Mouse (Mus musculus) heart, embryonic 11.5 days (tissue): ENCODE measurements at regions not wholly inside any gene's neighbourhood (a gene's known extent, or its start where the extent isn't known, plus 50 kb on each side); places are given as distances from the start of the nearest gene placed in this dataset.

ENCODE experiments used
- ATAC-seq: fragments of 200-750 bp; cut with Nextera tagmentation; replicated peaks from 2 replicates; pipeline ENCODE4 v1.8.0; 2017; ENCODE audit warnings: moderate library complexity; ENCODE audit not compliant: insufficient number of reproducible peaks, low FRiP score, low TSS enrichment
- H3K27ac ChIP-seq: fragments of 300-500 bp; sonication (generic); 2 replicates; pipeline ENCODE4 v1.5.1; 2014; ENCODE audit warnings: mild to moderate bottlenecking, low read depth, low read length
- H3K27me3 ChIP-seq: fragments of 300-500 bp; sonication (generic); 2 replicates; pipeline ENCODE4 v1.6.1; 2014; ENCODE audit warnings: mild to moderate bottlenecking, low read length, mixed read lengths; ENCODE audit not compliant: control insufficient read depth, insufficient read depth
- H3K36me3 ChIP-seq: fragments of 300-500 bp; sonication (generic); 2 replicates; pipeline ENCODE4 v1.6.1; 2014; ENCODE audit warnings: mild to moderate bottlenecking, low read length, moderate library complexity, mixed read lengths; ENCODE audit not compliant: control insufficient read depth, insufficient read depth
- H3K4me1 ChIP-seq: fragments of 300-500 bp; sonication (generic); 2 replicates; pipeline ENCODE4 v1.6.1; 2014; ENCODE audit warnings: low read length; ENCODE audit not compliant: control insufficient read depth, insufficient read depth
- H3K4me2 ChIP-seq: fragments of 300-500 bp; sonication (generic); 2 replicates; pipeline ENCODE4 v1.6.1; 2014; ENCODE audit warnings: mild to moderate bottlenecking, moderate library complexity
- H3K4me3 ChIP-seq: fragments of 300-500 bp; sonication (generic); 2 replicates; pipeline ENCODE4 v1.5.1; 2014; ENCODE audit warnings: low read depth, low read length
- H3K9ac ChIP-seq: fragments of 300-500 bp; sonication (generic); 2 replicates; pipeline ENCODE4 v1.6.1; 2014; ENCODE audit warnings: mild to moderate bottlenecking, low read depth, low read length, moderate library complexity
- H3K9me3 ChIP-seq: fragments of 300-500 bp; sonication (generic); replicated peaks from 2 replicates; pipeline ENCODE4 v1.6.1; 2016; ENCODE audit warnings: low read length; ENCODE audit not compliant: control insufficient read depth
- WGBS: fragments of 180-500 bp; shearing (Covaris S2); extraction: QIAGEN DNeasy Blood & Tissue Kit; methylation state at CpG from one replicate; pipeline ENCODE4 v1.1.7; 2014; ENCODE audit not compliant: insufficient replicate concordance; 5-methylcytosine and 5-hydroxymethylcytosine counted together

DNA sequence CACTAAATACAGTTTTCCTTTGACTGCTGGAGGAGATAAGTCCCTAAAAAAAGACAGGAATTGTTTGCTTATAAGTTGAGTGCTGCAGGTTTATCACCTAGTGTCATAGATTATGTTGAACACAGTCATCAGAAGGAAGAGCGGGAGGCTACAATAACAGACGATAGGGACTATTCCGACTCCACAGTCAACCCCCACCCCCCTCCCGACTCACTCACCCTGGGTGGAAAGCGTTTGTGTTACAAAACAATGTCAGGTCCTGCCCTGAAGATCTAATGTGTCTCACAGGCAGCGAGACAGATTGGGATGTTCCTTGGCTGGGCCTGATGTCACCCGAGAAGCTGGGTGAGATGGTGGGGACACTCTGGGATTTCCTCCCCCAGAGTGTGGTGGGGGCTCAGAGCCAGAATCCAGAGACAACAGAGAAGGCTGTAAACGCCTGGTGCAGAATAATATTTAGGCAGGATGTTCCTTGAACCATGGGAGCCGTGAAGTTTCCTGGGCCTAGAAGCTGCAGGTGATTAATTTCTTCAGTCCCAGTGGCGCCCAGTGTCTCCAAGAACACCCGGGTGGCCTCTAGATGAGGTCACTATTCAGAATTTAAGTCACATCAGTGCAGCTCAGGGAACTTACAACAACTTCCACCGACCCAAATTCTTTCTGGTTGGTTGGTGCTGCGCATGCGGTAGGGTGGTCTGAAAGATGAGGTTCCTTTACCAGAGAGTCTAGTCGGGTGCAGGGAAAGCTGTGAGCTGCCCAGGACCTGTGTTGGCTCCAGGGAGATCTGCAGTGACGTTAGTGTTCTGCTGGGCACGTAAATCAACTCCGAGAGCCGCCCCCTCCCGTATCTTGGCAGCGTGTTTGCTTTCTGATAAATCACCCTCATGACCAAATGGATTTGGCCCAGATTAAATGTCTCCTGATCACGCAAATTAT is 181.1 kb upstream of the Bmper start:
- Histone ChIP-seq H3K4me1 (peaks cover 10% of the 10 kb centered on the region; the same call in 1 of the 2 replicates), H3K9ac (no peak overlapping the region), H3K4me3 (no peak overlapping the region), H3K9me3 (no peaks in the 10 kb centered on the region), H3K36me3 (no peaks in the 10 kb centered on the region), H3K4me2 (no peak overlapping the region), H3K27me3 (no peaks in the 10 kb centered on the region), H3K27ac (no peak overlapping the region; the same call in 1 of the 2 replicates)
- 43% methylated on average over 22 of the region's 22 CpGs for WGBS
- ATAC-seq, result 0 out of 2 replicates have a peak, but pooled peaks have one; percentile 44

DNA sequence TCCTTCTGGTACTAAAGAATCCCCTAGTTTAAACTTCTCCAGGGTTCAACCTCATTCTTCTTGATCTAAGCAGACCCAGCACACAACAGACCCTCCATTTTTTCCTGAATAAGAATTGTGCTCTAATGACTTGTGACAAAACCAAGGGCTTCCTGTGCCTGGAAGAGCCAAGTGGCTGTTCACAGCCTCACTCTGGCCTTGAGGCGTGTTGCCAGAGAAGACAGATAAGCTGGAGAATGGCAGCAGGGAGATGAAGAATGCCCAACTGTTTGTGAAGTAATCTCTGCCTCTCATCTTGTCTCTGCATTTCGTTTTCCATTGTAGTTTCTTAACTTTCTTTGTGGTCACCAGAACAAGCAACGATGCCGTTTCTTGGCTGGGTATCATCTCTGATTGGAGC is 179.9 kb upstream of the Bmper start:
- peaks cover 10% of the 10 kb centered on the region; the same call in 1 of the 2 replicates for H3K4me1 ChIP-seq
- ATAC-seq, result no peak
- H3K4me2 ChIP-seq, result no peak overlapping the region
- no peaks in the 10 kb centered on the region for H3K9me3 ChIP-seq
- H3K4me3 ChIP-seq, result no peak overlapping the region
- H3K27me3 ChIP-seq, result no peaks in the 10 kb centered on the region
- 34% methylated on average over 4 of the region's 4 CpGs for WGBS
- no peak overlapping the region for H3K9ac ChIP-seq
- no peaks in the 10 kb centered on the region for H3K36me3 ChIP-seq
- H3K27ac ChIP-seq, result no peak overlapping the region

DNA sequence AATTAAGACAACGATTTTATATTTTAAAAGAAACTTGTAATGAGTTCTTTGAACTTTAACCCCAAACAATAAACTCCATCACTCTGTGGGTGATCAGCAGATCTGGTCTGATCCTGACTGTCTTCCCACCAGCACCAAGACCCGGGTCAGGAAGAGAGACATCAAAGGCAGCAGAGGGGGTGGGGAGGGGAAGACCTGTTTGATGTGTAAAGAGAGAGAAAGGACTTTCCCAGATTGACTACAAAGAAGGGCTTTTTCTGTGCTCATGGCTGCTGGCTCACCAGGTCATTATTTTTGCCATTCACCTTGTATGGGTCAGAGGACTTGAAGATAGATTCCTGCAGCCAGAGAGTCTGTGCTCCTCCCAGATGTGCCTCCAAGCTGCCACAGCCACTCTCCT is 177.4 kb upstream of the Bmper start:
- Histone ChIP-seq H3K9ac (no peak overlapping the region), H3K27me3 (no peaks in the 10 kb centered on the region), H3K9me3 (no peaks in the 10 kb centered on the region), H3K36me3 (no peaks in the 10 kb centered on the region), H3K27ac (no peak overlapping the region), H3K4me2 (no peak overlapping the region), H3K4me1 (peaks cover 10% of the 10 kb centered on the region; the same call in 1 of the 2 replicates), H3K4me3 (no peak overlapping the region)
- ATAC-seq, result no peak
- WGBS, result 19% methylated on average over 2 of the region's 2 CpGs

DNA sequence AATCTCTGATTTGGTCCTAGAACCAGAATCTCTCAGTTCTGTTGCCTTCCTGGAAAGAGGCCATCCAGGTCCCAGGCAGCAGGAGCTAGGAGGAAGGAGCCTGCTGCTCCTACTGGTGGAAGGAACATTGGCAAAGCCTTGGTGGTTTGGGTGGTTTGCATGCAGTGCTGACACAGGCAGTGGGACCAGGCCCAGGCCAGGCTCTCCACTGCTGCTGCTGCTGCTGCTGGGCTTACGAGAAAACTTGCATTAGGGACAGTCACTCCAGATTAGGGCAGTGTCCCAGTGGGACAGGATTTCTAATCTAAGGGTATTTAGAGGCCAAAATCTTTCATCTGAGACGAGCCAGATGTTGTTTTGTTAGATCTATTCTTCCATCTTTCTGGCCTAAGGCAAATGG is 172.1 kb upstream of the Bmper start:
- 46% methylated on average over 2 of the region's 2 CpGs for WGBS
- Histone ChIP-seq H3K27ac (no peak overlapping the region), H3K4me3 (no peak overlapping the region)

DNA sequence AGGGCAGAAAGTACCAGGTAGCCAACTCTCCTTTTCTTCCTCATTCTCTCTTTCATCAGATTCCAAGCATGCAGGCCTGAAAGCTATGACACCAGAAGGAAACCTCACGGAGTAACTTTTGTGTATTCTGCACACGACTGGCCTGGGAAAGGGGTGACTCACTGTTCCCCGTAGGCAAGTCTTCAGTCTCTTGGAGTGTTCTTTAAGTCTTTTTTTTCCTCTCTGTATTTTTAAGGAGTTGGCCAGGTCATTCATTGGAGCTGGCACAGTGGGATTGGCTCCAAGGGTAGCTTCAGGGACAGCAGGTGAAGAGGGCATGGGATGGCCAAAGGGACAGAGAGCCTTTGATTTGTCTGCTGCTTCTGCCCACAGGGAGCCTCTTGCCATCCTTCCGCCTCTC is 163.3 kb upstream of the Bmper start:
- H3K4me1 ChIP-seq, result peaks cover 5% of the 10 kb centered on the region; the same call in 1 of the 2 replicates
- no peak overlapping the region for H3K4me2 ChIP-seq
- no peak overlapping the region for H3K9ac ChIP-seq
- H3K36me3 ChIP-seq, result no peaks in the 10 kb centered on the region
- 63% methylated on average over 4 of the region's 4 CpGs for WGBS
- ATAC-seq, result no peak
- no peak overlapping the region for H3K27ac ChIP-seq
- no peak overlapping the region for H3K4me3 ChIP-seq
- no peaks in the 10 kb centered on the region for H3K27me3 ChIP-seq
- no peaks in the 10 kb centered on the region for H3K9me3 ChIP-seq

More for the DNA sequence above, 172.1 kb upstream of the Bmper start:
- Histone ChIP-seq H3K9ac (no peak overlapping the region), H3K4me1 (0 out of 2 replicates have a peak, but pooled peaks cover 3% of the 10 kb centered on the region), H3K4me2 (no peak overlapping the region), H3K27me3 (no peaks in the 10 kb centered on the region), H3K36me3 (no peaks in the 10 kb centered on the region), H3K9me3 (no peaks in the 10 kb centered on the region; the same call in 1 of the 2 replicates)
- ATAC-seq, result no peak

DNA sequence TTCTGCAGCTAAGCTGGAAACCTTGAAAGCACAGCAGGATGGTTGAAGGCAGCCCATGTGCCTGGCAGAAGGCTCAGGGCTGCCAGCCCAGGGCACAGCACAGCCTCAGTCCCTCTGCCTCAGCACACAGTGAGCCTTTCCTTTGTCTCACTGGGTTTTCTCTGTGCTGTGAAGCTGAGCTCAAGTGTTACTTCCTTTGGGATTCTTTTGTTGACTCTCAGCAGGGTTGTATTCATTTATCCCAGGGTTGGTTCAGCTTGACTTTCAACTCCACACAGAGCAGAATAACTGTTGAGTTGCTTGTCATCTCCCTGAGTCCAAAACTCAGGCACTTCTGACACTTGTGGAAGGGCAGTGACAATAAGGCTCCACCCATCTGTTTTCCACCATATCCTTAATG is 162.3 kb upstream of the Bmper start:
- H3K9me3 ChIP-seq, result no peaks in the 10 kb centered on the region
- H3K36me3 ChIP-seq, result no peaks in the 10 kb centered on the region

DNA sequence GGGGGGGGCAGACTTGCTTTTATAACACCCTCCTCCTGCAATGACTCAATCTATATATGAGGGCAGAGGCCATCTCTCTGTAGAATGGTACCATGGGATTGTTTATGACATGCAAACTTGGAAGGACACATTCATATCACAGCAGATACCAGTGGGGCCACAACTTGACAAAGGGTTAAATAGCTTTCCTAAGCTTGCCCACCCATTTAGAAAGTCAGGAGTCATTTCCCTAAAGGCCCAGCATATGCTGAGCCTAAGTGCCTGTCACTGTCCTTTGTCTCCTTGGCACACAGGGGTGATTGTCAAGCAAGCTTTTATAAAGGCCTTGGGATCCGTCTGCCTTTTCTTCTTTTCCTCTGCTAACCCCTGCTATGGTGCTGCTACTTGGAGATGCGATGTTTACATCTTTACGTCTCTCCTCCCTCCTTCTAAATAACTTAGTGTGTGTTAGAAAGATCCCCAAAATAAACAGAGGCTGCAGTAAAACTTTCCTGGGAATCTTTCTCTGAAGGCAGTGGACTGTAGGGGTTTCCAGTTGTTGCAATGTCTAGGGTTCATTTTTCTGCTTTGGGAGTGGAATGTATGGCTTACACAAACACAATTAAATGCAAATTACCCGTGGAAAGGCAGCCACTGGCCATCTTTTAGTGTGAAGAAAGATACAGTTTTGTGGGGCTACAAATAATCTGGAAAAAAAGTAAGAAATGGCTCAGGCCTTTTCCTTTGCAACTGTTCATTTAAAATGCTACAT is 161.5 kb upstream of the Bmper start:
- H3K36me3 ChIP-seq, result no peaks in the 10 kb centered on the region
- no peak for ATAC-seq
- H3K27ac ChIP-seq, result no peak overlapping the region
- H3K9ac ChIP-seq, result no peak overlapping the region
- 34% methylated on average over 4 of the region's 4 CpGs for WGBS
- no peak overlapping the region for H3K4me3 ChIP-seq
- H3K4me1 ChIP-seq, result peaks cover 5% of the 10 kb centered on the region; the same call in 1 of the 2 replicates
- H3K4me2 ChIP-seq, result no peak overlapping the region
- H3K27me3 ChIP-seq, result no peaks in the 10 kb centered on the region
- no peaks in the 10 kb centered on the region for H3K9me3 ChIP-seq

More for the DNA sequence above, 162.3 kb upstream of the Bmper start:
- no peak overlapping the region for H3K9ac ChIP-seq
- no peak overlapping the region for H3K4me2 ChIP-seq
- H3K4me1 ChIP-seq, result peaks cover 5% of the 10 kb centered on the region; the same call in 1 of the 2 replicates
- no peak overlapping the region for H3K27ac ChIP-seq
- H3K4me3 ChIP-seq, result no peak overlapping the region
- no peaks in the 10 kb centered on the region for H3K27me3 ChIP-seq
- no peak for ATAC-seq

DNA sequence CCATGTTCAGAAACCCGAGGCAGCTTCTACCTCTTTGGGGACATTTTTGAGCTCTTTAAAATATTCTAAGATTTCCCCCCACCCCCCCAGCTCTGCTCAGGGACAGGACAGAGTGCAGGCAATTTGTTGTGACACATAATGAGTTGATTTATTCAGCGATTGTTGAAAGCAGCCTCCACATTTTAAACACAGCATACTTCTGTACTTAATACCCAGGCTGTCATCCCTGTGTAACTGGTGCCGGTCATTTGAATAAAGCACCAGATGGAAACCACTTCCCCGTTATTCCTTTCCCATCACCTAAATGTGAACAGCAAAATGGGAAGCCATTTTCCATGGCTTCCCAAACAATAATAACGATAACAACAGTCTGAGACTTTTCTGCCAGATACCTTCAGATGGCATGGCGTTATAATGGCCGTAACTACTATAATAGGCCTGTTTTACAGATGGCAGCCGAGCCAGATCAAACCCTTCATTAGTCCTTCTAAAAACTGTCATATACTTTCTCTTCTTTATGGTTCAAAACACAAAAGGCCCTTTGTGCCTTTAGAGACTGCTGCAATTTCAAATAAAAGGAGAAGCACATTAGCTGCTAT is 160.7 kb upstream of the Bmper start:
- H3K4me2 ChIP-seq, result no peak overlapping the region
- no peaks in the 10 kb centered on the region for H3K9me3 ChIP-seq
- H3K4me1 ChIP-seq, result peaks cover 5% of the 10 kb centered on the region; the same call in 1 of the 2 replicates
- ATAC-seq, result no peak
- WGBS, result 74% methylated on average over 8 of the region's 8 CpGs
- no peak overlapping the region for H3K9ac ChIP-seq
- no peak overlapping the region for H3K4me3 ChIP-seq
- H3K27ac ChIP-seq, result no peak overlapping the region
- H3K27me3 ChIP-seq, result no peaks in the 10 kb centered on the region
- H3K36me3 ChIP-seq, result no peaks in the 10 kb centered on the region
